Mouse (Mus musculus): ENCODE data around the gene Il7r. TPM values are rescaled to one million over a fixed set of nuclear protein-coding genes. Genes with fewer than 3 reads are reported as not detected.

The Il7r gene
- polyA plus RNA-seq, 1 experiment from 2014 or later = not detected

DNA sequence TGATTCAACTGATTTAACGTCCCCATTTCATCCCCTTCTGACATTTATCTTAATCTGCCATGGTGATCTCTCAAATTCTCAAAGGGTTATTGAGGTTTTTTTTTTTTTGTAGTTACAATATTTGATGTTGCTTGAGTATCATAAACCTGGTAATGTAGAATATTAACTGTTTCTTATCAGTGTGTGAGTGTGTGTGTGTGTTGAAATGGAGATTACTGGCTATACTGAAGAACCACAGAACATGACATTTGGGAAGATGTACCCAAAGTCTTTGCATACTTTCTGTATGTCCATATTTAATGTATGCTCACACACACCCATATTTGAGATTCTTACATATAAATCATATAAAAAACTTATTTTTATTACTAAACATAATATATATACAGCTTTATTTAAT is 65.9 kb downstream of the Il7r start:
- Histone ChIP-seq H3K36me3 (ENCODE audit: poor library complexity, severe bottlenecking) (no peaks in the 10 kb centered on the region), H3K4me1 (no peaks in the 10 kb centered on the region), H3K9me3 (replicated peaks) (no peaks in the 10 kb centered on the region), H3K4me2 (no peak overlapping the region), H3K27me3 (no peaks in the 10 kb centered on the region), H3K4me3 (no peak overlapping the region), H3K9ac (no peak overlapping the region), H3K27ac (no peak overlapping the region)
- ATAC-seq = no peak
- WGBS = 61% methylated on average over 1 of the region's 1 CpGs

DNA sequence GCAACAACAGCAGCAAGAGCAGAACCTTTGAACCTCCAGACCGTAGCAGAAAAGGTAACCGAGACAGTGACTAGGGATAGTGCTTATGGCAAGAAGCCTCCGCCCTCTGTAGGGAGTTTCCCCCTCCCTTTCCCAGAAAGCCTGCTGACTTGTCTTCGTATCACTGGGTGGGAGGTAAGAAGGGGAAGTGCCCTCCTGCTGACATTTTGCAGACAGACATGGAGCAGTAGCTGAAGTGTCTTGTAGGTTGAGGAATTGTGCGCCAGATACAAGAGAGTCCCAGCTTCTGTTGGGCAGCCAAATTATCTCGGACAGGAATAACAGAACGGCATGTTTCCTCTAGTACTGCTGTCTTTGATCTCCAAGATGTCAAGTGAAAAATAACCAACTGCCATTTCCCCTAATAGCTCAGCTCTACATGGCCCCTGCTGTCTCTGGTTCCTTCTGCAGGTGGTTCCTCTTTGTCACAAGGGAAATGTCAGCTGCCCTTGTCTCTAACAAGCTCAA is 66.4 kb downstream of the Il7r start:
- ATAC-seq = no peak
- no peak overlapping the region for H3K9ac ChIP-seq
- H3K36me3 ChIP-seq (ENCODE audit: poor library complexity, severe bottlenecking) = no peaks in the 10 kb centered on the region
- no peaks in the 10 kb centered on the region for H3K27me3 ChIP-seq
- H3K4me1 ChIP-seq = no peaks in the 10 kb centered on the region
- no peak overlapping the region for H3K4me2 ChIP-seq
- no peaks in the 10 kb centered on the region for H3K9me3 ChIP-seq (replicated peaks)
- WGBS = 72% methylated on average over 7 of the region's 7 CpGs
- H3K27ac ChIP-seq = no peak overlapping the region
- H3K4me3 ChIP-seq = no peak overlapping the region

Other genes starting within 250 kb of the Il7r start
- not detected in 2 replicates for gene Ugt3a2, start 194.6 kb downstream of the Il7r start, polyA plus RNA-seq (2015; fragmentation: Nextera tagmentation; extraction: Ambion mirVana)
- gene Capsl, start 94.1 kb downstream of the Il7r start, polyA plus RNA-seq (2015; fragmentation: Nextera tagmentation; extraction: Ambion mirVana) = 1.2 and 2.3 TPM in 2 replicates
- gene Spef2, start 218.7 kb upstream of the Il7r start, polyA plus RNA-seq (2015; fragmentation: Nextera tagmentation; extraction: Ambion mirVana) = 1.2 and 1.8 TPM in 2 replicates